Mouse (Mus musculus): Measurements from ENCODE around the gene Aprt.

DNA sequence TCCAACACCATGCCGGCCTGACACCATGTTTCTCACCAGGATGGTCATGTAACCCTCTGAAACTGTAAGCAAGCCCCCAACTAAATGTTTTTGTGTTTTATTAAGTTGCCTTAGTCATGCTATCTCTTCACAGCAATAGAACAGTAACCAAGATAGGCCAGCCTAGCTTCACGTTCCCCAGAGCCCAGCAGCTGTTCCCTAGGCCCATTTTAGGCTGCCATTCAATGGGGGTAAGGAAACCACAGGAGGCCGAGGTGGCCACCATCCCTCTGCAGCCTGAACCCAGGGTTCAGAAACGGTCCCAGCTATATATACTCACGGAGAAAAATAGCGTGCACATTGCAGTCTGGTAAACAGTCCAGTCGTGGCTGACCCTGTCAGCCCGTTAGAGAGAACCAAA is 32.6 kb downstream of the Aprt start:
- TF ChIP-seq GATA1 (IDR thresholded peaks at IDR 0.05; ENCODE audit: borderline replicate concordance, low read length) (no peak), FLI1 (IDR thresholded peaks at IDR 0.05; ENCODE audit: low read length) (no peak)

All from megakaryocyte, embryonic 14.5 days (primary cell).